Mouse (Mus musculus): ENCODE results near the gene Cnih3. TPM values are rescaled to one million over a fixed set of nuclear protein-coding genes. Genes with fewer than 3 reads are reported as not detected.
A peak's percentile ranks its signal among the peaks of the same experiment; 100 is the strongest.

Cnih3 gene
- total and polyA plus RNA-seq, 3 experiments, result 0.04 TPM; not detected in 2

- 45% methylated on average over 8 of the region's 8 CpGs for WGBS
- Histone ChIP-seq H3K4me3 (no peak overlapping the region), H3K27me3 (ENCODE audit: control insufficient read depth, insufficient read depth, low read length) (no peaks in the 10 kb centered on the region; the same call in 1 of the 2 replicates), H3K36me3 (ENCODE audit: control insufficient read depth, insufficient read depth, low read length) (no peaks in the 10 kb centered on the region), H3K9ac (ENCODE audit: low read depth, low read length) (no peak overlapping the region), H3K27ac (no peak overlapping the region), H3K79me2 (replicated peaks; ENCODE audit: control insufficient read depth, insufficient read depth, low read length) (no peaks in the 10 kb centered on the region), H3K4me1 (ENCODE audit: control insufficient read depth, insufficient read depth, low read length) (no peaks in the 10 kb centered on the region)
- TF ChIP-seq CTCF (IDR thresholded peaks at IDR 0.05) (peak; percentile 81), POLR2A (IDR thresholded peaks at IDR 0.05; ENCODE audit: insufficient read depth, low read depth, low read length) (no peak), EP300 (IDR thresholded peaks at IDR 0.05; ENCODE audit: insufficient read depth, low read depth, low read length) (0 out of 2 replicates have a peak, but pooled peaks have one; percentile 47)
- intact Hi-C loops (cut with DNase I), result loop anchor here (1.0 kb wide), 1 partner anchor 166 kb away; no protein-coding TSS in a partner anchor
- DNase-seq, result peak; percentile 27 to 42
These were observed 27.2 kb downstream of the Cnih3 start for GRCm38 (mm10) chr1:181379664-181380063.

GRCm38 (mm10) chr1:181381410-181382010, 29.1 kb downstream of the Cnih3 start:
- Histone ChIP-seq H3K9ac (ENCODE audit: low read depth, low read length) (no peak overlapping the region), H3K36me3 (ENCODE audit: control insufficient read depth, insufficient read depth, low read length) (no peaks in the 10 kb centered on the region), H3K79me2 (replicated peaks; ENCODE audit: control insufficient read depth, insufficient read depth, low read length) (no peaks in the 10 kb centered on the region), H3K27ac (no peak overlapping the region), H3K4me3 (no peak overlapping the region), H3K4me1 (ENCODE audit: control insufficient read depth, insufficient read depth, low read length) (no peaks in the 10 kb centered on the region), H3K27me3 (ENCODE audit: control insufficient read depth, insufficient read depth, low read length) (no peaks in the 10 kb centered on the region; the same call in 1 of the 2 replicates)
- intact Hi-C loops (cut with DNase I), result no loop called here
- 82% methylated on average over 12 of the region's 12 CpGs for WGBS
- TF ChIP-seq EP300 (IDR thresholded peaks at IDR 0.05; ENCODE audit: insufficient read depth, low read depth, low read length), result no peak
- TF ChIP-seq POLR2A (IDR thresholded peaks at IDR 0.05; ENCODE audit: insufficient read depth, low read depth, low read length), result no peak
- TF ChIP-seq CTCF (IDR thresholded peaks at IDR 0.05), result no peak
- no peak for DNase-seq

GRCm38 (mm10) chr1:181389264-181389663, 36.8 kb downstream of the Cnih3 start:
- no peaks in the 10 kb centered on the region for H3K79me2 ChIP-seq (replicated peaks; ENCODE audit: control insufficient read depth, insufficient read depth, low read length)
- intact Hi-C loops (cut with DNase I), result no loop called here
- TF ChIP-seq POLR2A (IDR thresholded peaks at IDR 0.05; ENCODE audit: insufficient read depth, low read depth, low read length) (no peak), CTCF (IDR thresholded peaks at IDR 0.05) (no peak), EP300 (IDR thresholded peaks at IDR 0.05; ENCODE audit: insufficient read depth, low read depth, low read length) (no peak)
- no peak overlapping the region for H3K9ac ChIP-seq (ENCODE audit: low read depth, low read length)
- WGBS, result 77% methylated on average over 2 of the region's 2 CpGs
- H3K27ac ChIP-seq, result no peak overlapping the region
- H3K27me3 ChIP-seq (ENCODE audit: control insufficient read depth, insufficient read depth, low read length), result no peaks in the 10 kb centered on the region
- no peak for DNase-seq
- peaks cover 1% of the 10 kb centered on the region; the same call in 1 of the 2 replicates for H3K4me1 ChIP-seq (ENCODE audit: control insufficient read depth, insufficient read depth, low read length)
- H3K4me3 ChIP-seq, result no peak overlapping the region
- H3K36me3 ChIP-seq (ENCODE audit: control insufficient read depth, insufficient read depth, low read length), result no peaks in the 10 kb centered on the region

- Histone ChIP-seq H3K27me3 (ENCODE audit: control insufficient read depth, insufficient read depth, low read length) (no peaks in the 10 kb centered on the region), H3K36me3 (ENCODE audit: control insufficient read depth, insufficient read depth, low read length) (no peaks in the 10 kb centered on the region), H3K27ac (no peak overlapping the region), H3K4me3 (no peak overlapping the region), H3K9ac (ENCODE audit: low read depth, low read length) (no peak overlapping the region), H3K4me1 (ENCODE audit: control insufficient read depth, insufficient read depth, low read length) (peaks cover 1% of the 10 kb centered on the region; the same call in 1 of the 2 replicates), H3K79me2 (replicated peaks; ENCODE audit: control insufficient read depth, insufficient read depth, low read length) (no peaks in the 10 kb centered on the region)
- no peak for DNase-seq
- TF ChIP-seq POLR2A (IDR thresholded peaks at IDR 0.05; ENCODE audit: insufficient read depth, low read depth, low read length) (no peak), EP300 (IDR thresholded peaks at IDR 0.05; ENCODE audit: insufficient read depth, low read depth, low read length) (no peak), CTCF (IDR thresholded peaks at IDR 0.05) (no peak)
- intact Hi-C loops (cut with DNase I), result no loop called here
- 93% methylated on average over 2 of the region's 2 CpGs for WGBS
These were observed 40.1 kb downstream of the Cnih3 start for GRCm38 (mm10) chr1:181392489-181392888.

- Histone ChIP-seq H3K27ac (no peak overlapping the region), H3K4me3 (no peak overlapping the region), H3K4me1 (ENCODE audit: control insufficient read depth, insufficient read depth, low read length) (peaks cover 1% of the 10 kb centered on the region; the same call in 1 of the 2 replicates), H3K79me2 (replicated peaks; ENCODE audit: control insufficient read depth, insufficient read depth, low read length) (no peaks in the 10 kb centered on the region), H3K27me3 (ENCODE audit: control insufficient read depth, insufficient read depth, low read length) (no peaks in the 10 kb centered on the region), H3K9ac (ENCODE audit: low read depth, low read length) (no peak overlapping the region), H3K36me3 (ENCODE audit: control insufficient read depth, insufficient read depth, low read length) (no peaks in the 10 kb centered on the region)
- TF ChIP-seq CTCF (IDR thresholded peaks at IDR 0.05) (peak; percentile 41), POLR2A (IDR thresholded peaks at IDR 0.05; ENCODE audit: insufficient read depth, low read depth, low read length) (no peak), EP300 (IDR thresholded peaks at IDR 0.05; ENCODE audit: insufficient read depth, low read depth, low read length) (0 out of 2 replicates have a peak, but pooled peaks have one; percentile 42)
- peak; percentile 79 to 83 for DNase-seq
- intact Hi-C loops (cut with DNase I), result no loop called here
- 22% methylated on average over 6 of the region's 6 CpGs for WGBS
These were observed 41.1 kb downstream of the Cnih3 start for GRCm38 (mm10) chr1:181393250-181394149.

Measured in heart, adult 2 months (tissue).